Mouse (Mus musculus): ENCODE results near the gene Crk.

The Crk gene

GRCm38 (mm10) chr11:75655621-75656545, 23.2 kb upstream of the Crk start:
- peak; percentile 80 for DNase-seq (ENCODE audit: low spot score)

- no peak for DNase-seq (ENCODE audit: low spot score)
These were observed 22.2 kb upstream of the Crk start for GRCm38 (mm10) chr11:75656621-75657590.

- DNase-seq (ENCODE audit: low spot score): no peak
These were observed 21.2 kb upstream of the Crk start for GRCm38 (mm10) chr11:75657841-75658240.

GRCm38 (mm10) chr11:75658311-75658710, 20.7 kb upstream of the Crk start:
- no peak for DNase-seq (ENCODE audit: low spot score)

- DNase-seq (ENCODE audit: low spot score): no peak
These were observed 19.9 kb upstream of the Crk start for GRCm38 (mm10) chr11:75658996-75659750.

GRCm38 (mm10) chr11:75660081-75660590, 18.9 kb upstream of the Crk start:
- DNase-seq (ENCODE audit: low spot score): no peak

- DNase-seq (ENCODE audit: low spot score): no peak
These were observed 17.9 kb upstream of the Crk start for GRCm38 (mm10) chr11:75660941-75661800.

- DNase-seq (ENCODE audit: low spot score): no peak
These were observed 16.9 kb upstream of the Crk start for GRCm38 (mm10) chr11:75662131-75662530.

GRCm38 (mm10) chr11:75666296-75666695, 12.8 kb upstream of the Crk start:
- no peak for DNase-seq (ENCODE audit: low spot score)

- no peak for DNase-seq (ENCODE audit: low spot score)
These were observed 10.4 kb upstream of the Crk start for GRCm38 (mm10) chr11:75668621-75669020.

- no peak for DNase-seq (ENCODE audit: low spot score)
These were observed 9.7 kb upstream of the Crk start for GRCm38 (mm10) chr11:75669176-75669852.

GRCm38 (mm10) chr11:75669853-75670200, 9.2 kb upstream of the Crk start:
- no peak for DNase-seq (ENCODE audit: low spot score)

GRCm38 (mm10) chr11:75671426-75672180, 7.5 kb upstream of the Crk start:
- no peak for DNase-seq (ENCODE audit: low spot score)

GRCm38 (mm10) chr11:75673411-75673810, 5.6 kb upstream of the Crk start:
- no peak for DNase-seq (ENCODE audit: low spot score)

- no peak for DNase-seq (ENCODE audit: low spot score)
These were observed 4.2 kb upstream of the Crk start for GRCm38 (mm10) chr11:75674875-75675274.

- no peak for DNase-seq (ENCODE audit: low spot score)
These were observed 945 bp upstream of the Crk start for GRCm38 (mm10) chr11:75677881-75678746.

GRCm38 (mm10) chr11:75679439-75680171, 546 bp downstream of the Crk start:
- DNase-seq (ENCODE audit: low spot score): peak; percentile 65

- DNase-seq (ENCODE audit: low spot score): no peak
These were observed 5.4 kb downstream of the Crk start for GRCm38 (mm10) chr11:75684462-75684861.

Measured in ovary, postnatal 36 days (tissue).